Mouse (Mus musculus) hindbrain, postnatal 0 days (tissue): ENCODE data around the gene Maf. TPM values are rescaled to one million over a fixed set of nuclear protein-coding genes. Genes with fewer than 3 reads are reported as not detected.

ENCODE experiments used
- ATAC-seq: fragments of 200-750 bp; cut with Nextera tagmentation; 2 replicates; pipeline ENCODE4 v1.8.0; 2017; ENCODE audit warnings: mild to moderate bottlenecking, moderate TSS enrichment, moderate library complexity
- DNase-seq: peaks from one replicate; pipeline ENCODE4 v3.0.0-alpha.2; 2015; ENCODE audit warnings: low spot score
- H3K27ac ChIP-seq: fragments of 300-500 bp; sonication (generic); 2 replicates; pipeline ENCODE4 v1.5.1; 2014; ENCODE audit warnings: mild to moderate bottlenecking
- H3K27me3 ChIP-seq: fragments of 300-500 bp; sonication (generic); 2 replicates; pipeline ENCODE4 v1.6.1; 2014; ENCODE audit warnings: low read length, mixed read lengths; ENCODE audit not compliant: insufficient read depth
- H3K36me3 ChIP-seq: fragments of 300-500 bp; sonication (generic); 2 replicates; pipeline ENCODE4 v1.6.1; 2014; ENCODE audit warnings: low read length, mixed read lengths; ENCODE audit not compliant: insufficient read depth
- H3K4me1 ChIP-seq: fragments of 300-500 bp; sonication (generic); 2 replicates; pipeline ENCODE4 v1.6.1; 2014; ENCODE audit warnings: antibody characterized with exemption, low read length, mixed read lengths; ENCODE audit not compliant: insufficient read depth
- H3K4me2 ChIP-seq: fragments of 300-500 bp; sonication (generic); 2 replicates; pipeline ENCODE4 v1.6.1; 2014; ENCODE audit warnings: low read depth, mild to moderate bottlenecking, low read length, moderate library complexity, mixed read lengths
- H3K4me3 ChIP-seq: fragments of 300-500 bp; sonication (generic); 2 replicates; pipeline ENCODE4 v1.5.1; 2014; ENCODE audit warnings: low read length
- H3K9ac ChIP-seq: fragments of 300-500 bp; sonication (generic); replicated peaks from 2 replicates; pipeline ENCODE4 v1.6.1; 2014; ENCODE audit warnings: mild to moderate bottlenecking, low read length, moderate library complexity, mixed read lengths
- H3K9me3 ChIP-seq: fragments of 300-500 bp; sonication (generic); 2 replicates; pipeline ENCODE4 v1.6.1; 2016; ENCODE audit warnings: low read length, mixed read lengths
- CTCF ChIP-seq: IDR thresholded peaks from 2 replicates; pipeline ENCODE4 v1.5.1; 2016; ENCODE audit warnings: antibody characterized with exemption, control low read depth, low read depth
- WGBS: fragments of 180-500 bp; shearing (Covaris S2); extraction: QIAGEN DNeasy Blood & Tissue Kit; methylation state at CpG from one replicate; pipeline ENCODE4 v1.1.7; 2014; 5-methylcytosine and 5-hydroxymethylcytosine counted together
- polyA plus RNA-seq: library from polyadenylated mRNA; unstranded; fragments of >200 nt; fragmentation: Nextera tagmentation; extraction: Ambion mirVana; gene quantifications from 2 replicates; pipeline ENCODE4 v1.2.1, GENCODE M21; 2015
- total RNA-seq: library from RNA; depleted of rRNA; stranded (reverse); fragments of >200 nt; gene quantifications from 2 replicates; pipeline ENCODE4 v1.2.3, GENCODE M21; 2014

Gene Maf
- total and polyA plus RNA-seq, 2 experiments from 2014 or later: 8.9 to 24.4 TPM

DNA sequence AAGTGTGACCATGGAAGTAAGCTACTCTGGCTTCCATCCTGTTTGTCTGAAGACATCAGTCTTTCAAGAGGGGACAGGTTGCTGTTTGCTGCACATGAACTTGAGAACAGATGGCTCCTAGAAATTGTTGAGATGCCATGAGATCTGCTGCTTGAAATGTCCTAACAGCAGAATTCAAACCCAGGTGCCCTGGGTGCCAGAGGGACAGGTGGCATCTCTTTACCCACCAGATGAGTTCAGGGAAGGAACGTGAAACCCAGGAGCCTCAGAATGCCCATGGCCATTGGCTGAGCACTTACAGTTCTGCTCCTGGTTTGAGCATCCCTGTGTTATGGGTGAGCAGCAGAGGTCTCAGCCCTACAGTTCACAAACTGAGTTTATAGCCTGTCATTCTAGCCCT, 62.5 kb downstream of the Maf start:
- Histone ChIP-seq H3K27ac (no peak overlapping the region), H3K4me1 (no peaks in the 10 kb centered on the region), H3K4me3 (no peak overlapping the region), H3K9ac (no peak overlapping the region), H3K9me3 (peaks cover 4% of the 10 kb centered on the region; the same call in 1 of the 2 replicates), H3K27me3 (no peaks in the 10 kb centered on the region), H3K4me2 (no peak overlapping the region), H3K36me3 (no peaks in the 10 kb centered on the region)
- DNase-seq (no peak), ATAC-seq (no peak)
- WGBS: 83% methylated on average over 1 of the region's 1 CpGs
- TF ChIP-seq CTCF: no peak

DNA sequence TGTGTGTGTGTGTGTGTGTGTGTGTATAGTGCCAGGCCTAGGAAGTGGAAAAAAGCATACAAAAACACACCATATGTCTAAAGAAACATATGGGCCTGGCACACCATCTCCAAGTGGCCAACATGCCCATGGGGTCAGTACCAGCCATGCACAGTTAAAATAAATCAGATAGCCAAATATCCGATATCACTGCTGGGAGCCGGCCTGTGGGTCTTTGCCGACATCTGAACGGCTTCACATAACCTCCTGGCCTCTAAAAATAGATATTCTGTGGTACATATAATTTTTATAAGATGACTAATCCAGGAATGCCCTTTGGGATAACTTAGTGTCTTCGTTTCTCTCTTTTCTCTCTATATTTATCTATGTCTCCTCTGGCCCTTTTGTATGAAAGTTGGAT, 65.7 kb downstream of the Maf start:
- Histone ChIP-seq H3K4me3 (no peak overlapping the region), H3K9ac (no peak overlapping the region), H3K4me2 (no peak overlapping the region), H3K36me3 (no peaks in the 10 kb centered on the region), H3K27me3 (no peaks in the 10 kb centered on the region), H3K27ac (no peak overlapping the region), H3K9me3 (no peaks in the 10 kb centered on the region), H3K4me1 (no peaks in the 10 kb centered on the region)
- 86% methylated on average over 5 of the region's 5 CpGs for WGBS
- DNase-seq (no peak), ATAC-seq (no peak)
- no peak for TF ChIP-seq CTCF

DNA sequence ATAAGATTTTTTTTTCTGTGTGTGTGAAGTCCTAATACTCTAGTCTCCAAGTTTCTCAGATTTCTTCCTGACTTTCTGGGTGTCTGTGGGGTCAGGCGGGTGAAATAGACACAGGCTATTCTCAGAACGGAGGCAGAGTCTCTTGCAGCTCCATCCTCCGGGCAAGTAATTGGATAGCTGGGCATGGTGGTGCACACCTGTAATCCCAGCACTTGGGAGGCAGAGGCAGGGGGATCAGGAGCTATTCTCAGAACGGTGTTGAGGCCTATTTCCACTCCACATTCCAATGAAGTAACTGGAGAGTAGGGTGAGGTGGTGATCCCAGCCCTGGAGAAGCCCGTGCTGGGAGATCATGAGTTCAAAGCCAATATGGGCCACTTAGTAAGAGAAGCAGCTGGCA, 67.6 kb downstream of the Maf start:
- 86% methylated on average over 5 of the region's 5 CpGs for WGBS
- no peak for ATAC-seq
- no peak for TF ChIP-seq CTCF

DNA sequence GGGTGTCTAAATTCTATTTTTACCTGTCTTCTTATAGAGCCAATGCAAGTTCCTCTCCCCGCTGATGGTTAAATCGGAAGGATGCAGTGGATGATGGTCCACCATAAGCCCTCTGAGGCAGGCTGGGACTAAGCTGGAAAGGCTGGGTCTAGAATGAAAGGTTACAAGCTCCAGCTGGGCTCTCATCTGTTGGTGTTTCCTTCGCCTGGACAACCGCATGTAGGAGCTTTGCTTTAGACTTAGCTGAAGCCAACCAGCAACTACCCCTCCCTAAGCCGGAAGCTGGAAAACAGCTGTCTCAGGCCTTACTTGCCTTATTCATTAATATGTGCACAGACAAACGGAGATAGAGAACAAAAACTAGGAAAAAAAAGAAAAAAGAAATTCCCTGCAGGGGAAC, 70.8 kb downstream of the Maf start:
- Histone ChIP-seq H3K4me2 (no peak overlapping the region), H3K9ac (no peak overlapping the region), H3K4me1 (0 out of 2 replicates have a peak, but pooled peaks cover 4% of the 10 kb centered on the region), H3K36me3 (no peaks in the 10 kb centered on the region), H3K9me3 (no peaks in the 10 kb centered on the region), H3K27ac (no peak overlapping the region), H3K27me3 (no peaks in the 10 kb centered on the region), H3K4me3 (no peak overlapping the region)
- DNase-seq (no peak), ATAC-seq (no peak)
- 78% methylated on average over 6 of the region's 6 CpGs for WGBS
- TF ChIP-seq CTCF: no peak

More for the DNA sequence above, 67.6 kb downstream of the Maf start:
- H3K4me3 ChIP-seq: no peak overlapping the region
- H3K9me3 ChIP-seq: no peaks in the 10 kb centered on the region
- no peak overlapping the region for H3K27ac ChIP-seq
- H3K4me1 ChIP-seq: 0 out of 2 replicates have a peak, but pooled peaks cover 4% of the 10 kb centered on the region
- no peaks in the 10 kb centered on the region for H3K36me3 ChIP-seq
- DNase-seq: no peak
- no peaks in the 10 kb centered on the region for H3K27me3 ChIP-seq
- no peak overlapping the region for H3K4me2 ChIP-seq
- H3K9ac ChIP-seq: no peak overlapping the region
